Mouse (Mus musculus) G1E (cell line): ENCODE results near the gene Epo. TPM values are rescaled to one million over a fixed set of nuclear protein-coding genes. Genes with fewer than 3 reads are reported as not detected.

Experiments
- ATAC-seq: 2 replicates; pipeline ENCODE4 v1.8.0; 2016; ENCODE audit warnings: mild to moderate bottlenecking; ENCODE audit not compliant: insufficient number of reproducible peaks, poor library complexity, low FRiP score, severe bottlenecking; ENCODE audit errors: extremely low read depth
- DNase-seq: peaks from one replicate; pipeline ENCODE4 v3.0.0; 2012; ENCODE audit warnings: low spot score
- H3K27me3 ChIP-seq: 2 replicates; pipeline ENCODE4 v1.6.1; 2012; ENCODE audit warnings: mild to moderate bottlenecking, low read length, inconsistent platforms; ENCODE audit not compliant: insufficient read depth
- H3K36me3 ChIP-seq: replicated peaks from 2 replicates; pipeline ENCODE3; 2012; ENCODE audit warnings: mild to moderate bottlenecking, inconsistent platforms
- H3K4me1 ChIP-seq: 2 replicates; pipeline ENCODE4 v1.6.1; 2012; ENCODE audit warnings: low read depth, low read length, inconsistent platforms, mixed read lengths; ENCODE audit not compliant: insufficient read depth
- H3K4me3 ChIP-seq: 2 replicates; pipeline ENCODE4 v1.5.1; 2012; ENCODE audit warnings: low read depth, mild to moderate bottlenecking, inconsistent platforms, low read length, moderate library complexity, mixed read lengths
- H3K9me3 ChIP-seq: replicated peaks from 2 replicates; pipeline ENCODE4 v1.6.1; 2012; ENCODE audit warnings: inconsistent platforms
- CTCF ChIP-seq: IDR thresholded peaks from 2 replicates; pipeline ENCODE4 v1.5.1; 2012; ENCODE audit warnings: low read depth, low read length, inconsistent platforms, mixed read lengths
- GATA1 ChIP-seq: IDR thresholded peaks from 2 replicates; pipeline ENCODE4 v1.6.1; 2012; ENCODE audit warnings: borderline replicate concordance, low read length, inconsistent platforms, mixed read lengths
- GATA2 ChIP-seq: IDR thresholded peaks from 2 replicates; pipeline ENCODE4 v1.6.1; 2012; ENCODE audit warnings: low read depth, low read length, inconsistent platforms, borderline replicate concordance
- POLR2AphosphoS5 ChIP-seq: IDR thresholded peaks from 2 replicates; pipeline ENCODE4 v1.6.1; 2012; ENCODE audit warnings: low read depth, low read length, inconsistent platforms; ENCODE audit not compliant: insufficient replicate concordance
- TAL1 ChIP-seq: conservative IDR thresholded peaks from 2 replicates; pipeline ENCODE4 v1.6.1; 2012; ENCODE audit warnings: low read depth, low read length, inconsistent platforms, mixed read lengths
- polyA plus RNA-seq: library from polyadenylated mRNA; stranded (reverse); fragments of >175 nt; gene quantifications from 2 replicates; pipeline ENCODE4 v1.2.3, GENCODE M21; 2012
- total RNA-seq, 2 experiments: library from RNA; stranded (forward) in 1 of 2; stranded (reverse) in 1 of 2; fragments of 200-1000 nt in 1 of 2; fragments of >200 nt in 1 of 2; fragmentation: Nextera tagmentation in 1 of 2; gene quantifications; 2 replicates each; pipeline ENCODE4 v1.2.3; 2014 to 2017

The Epo gene
- total RNA-seq (2014; fragmentation: Nextera tagmentation) = not detected in 2 replicates
- total RNA-seq (2017) = not detected in 2 replicates
- not detected in 2 replicates for polyA plus RNA-seq

DNA sequence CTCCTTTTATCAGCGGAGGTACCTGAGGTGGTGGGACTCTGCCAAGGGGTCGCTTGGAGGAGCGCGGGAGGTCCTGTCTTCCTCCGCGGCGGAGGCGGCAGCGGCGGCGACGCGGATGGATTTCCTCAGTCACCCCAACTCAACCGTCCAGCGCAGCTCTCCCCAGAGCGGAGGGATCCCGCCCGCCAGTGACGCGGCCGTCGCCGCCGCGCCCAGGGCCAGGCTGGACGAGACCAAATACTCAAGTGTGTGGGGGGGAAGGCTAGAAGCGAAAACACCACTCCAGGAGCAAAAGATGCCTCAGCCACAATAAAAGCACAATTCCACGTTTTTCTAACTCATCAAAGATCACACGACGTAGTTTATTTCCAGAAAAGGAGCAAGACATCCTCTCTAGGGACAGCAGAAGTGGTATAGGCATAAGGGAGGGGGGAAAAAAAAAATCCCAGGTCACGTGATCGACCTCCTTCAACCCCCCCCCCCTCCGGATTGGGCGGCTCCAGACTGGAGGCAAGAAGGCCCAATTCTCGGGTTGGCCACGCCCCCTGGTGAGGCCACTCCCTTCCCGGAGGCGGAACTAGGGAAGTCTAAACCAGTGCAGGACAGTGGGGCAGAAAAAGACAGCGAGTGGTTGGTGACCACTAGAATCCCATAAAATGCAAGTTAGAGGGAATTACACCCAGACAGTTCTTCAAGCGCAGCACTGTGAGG lies at the start of gene Epo, which contains the start of gene Gnb2:
Gene Epo (minus strand): TSS at position 126 of the 711 bp plus-strand sequence.
Gene Gnb2 (minus strand): TSS at position 394 of the 711 bp plus-strand sequence.
- DNase-seq (peak; percentile 91), ATAC-seq (peak; percentile 83)
- H3K4me1 ChIP-seq = peaks cover 76% of the 10 kb centered on the region
- H3K36me3 ChIP-seq = peaks cover 32% of the 10 kb centered on the region
- H3K4me3 ChIP-seq = peak within 1 kb of the TSS; percentile 77
- no peaks in the 10 kb centered on the region for H3K9me3 ChIP-seq
- TF ChIP-seq CTCF (no peak), GATA1 (no peak), POLR2AphosphoS5 (no peak), TAL1 (no peak), GATA2 (no peak)
- peaks cover 18% of the 10 kb centered on the region; the same call in 1 of the 2 replicates for H3K27me3 ChIP-seq

DNA sequence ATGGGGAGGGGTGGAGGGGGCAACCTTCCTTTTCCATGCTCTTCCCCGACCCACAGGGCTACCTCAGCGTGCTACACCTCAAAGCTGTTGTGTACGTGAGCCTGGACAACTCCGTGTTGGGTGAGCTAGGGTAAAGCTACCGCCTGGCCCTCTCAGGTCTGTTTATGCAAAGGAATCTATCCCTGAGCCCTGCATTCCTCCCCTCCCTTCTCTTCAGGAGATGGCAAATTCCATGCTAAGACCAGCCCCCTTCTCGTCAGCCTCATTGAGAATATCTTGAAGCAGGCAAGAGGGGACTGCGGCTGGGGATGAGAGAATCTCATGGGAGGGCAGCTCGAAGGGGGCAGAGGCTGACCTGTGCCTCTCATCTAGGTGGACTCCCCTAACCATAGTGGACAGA lies 49.7 kb upstream of the Epo start:
- peaks cover 97% of the 10 kb centered on the region for H3K36me3 ChIP-seq

DNA sequence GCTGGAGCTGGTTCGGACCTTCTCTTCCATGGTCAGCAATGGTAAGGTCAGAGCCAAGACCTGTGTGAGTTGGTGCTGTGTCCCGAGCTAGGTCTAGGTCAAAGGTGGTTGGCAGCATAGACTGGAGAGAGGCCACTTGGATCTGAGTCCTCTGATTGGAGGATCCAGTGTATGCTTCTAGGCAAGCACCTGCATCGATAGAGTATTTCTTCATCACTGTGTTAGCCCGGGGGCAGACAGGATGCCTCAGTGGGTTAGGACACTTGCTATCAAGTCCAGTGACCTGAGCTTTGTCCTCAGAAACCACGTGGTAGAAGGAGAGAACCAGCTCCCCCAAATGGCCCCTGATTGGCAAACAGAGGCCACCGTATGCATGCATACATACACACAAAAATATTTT lies 47.2 kb upstream of the Epo start:
- Histone ChIP-seq H3K4me1 (peaks cover 51% of the 10 kb centered on the region), H3K36me3 (peaks cover 90% of the 10 kb centered on the region), H3K9me3 (peaks cover 2% of the 10 kb centered on the region; the same call in 1 of the 2 replicates), H3K27me3 (no peaks in the 10 kb centered on the region), H3K4me3 (no peak overlapping the region)
- no peak for DNase-seq
- no peak for ATAC-seq
- TF ChIP-seq TAL1 (no peak), CTCF (no peak), POLR2AphosphoS5 (no peak), GATA1 (no peak), GATA2 (no peak)

More for the DNA sequence above, 49.7 kb upstream of the Epo start:
- ATAC-seq (no peak), DNase-seq (no peak)
- H3K9me3 ChIP-seq = peaks cover 18% of the 10 kb centered on the region
- no peak for TF ChIP-seq CTCF
- TF ChIP-seq GATA1 = no peak
- no peak for TF ChIP-seq GATA2
- TF ChIP-seq POLR2AphosphoS5 = no peak
- TF ChIP-seq TAL1 = no peak
- H3K4me1 ChIP-seq = peaks cover 38% of the 10 kb centered on the region
- peaks cover 2% of the 10 kb centered on the region; the same call in 1 of the 2 replicates for H3K27me3 ChIP-seq
- H3K4me3 ChIP-seq = no peak overlapping the region

DNA sequence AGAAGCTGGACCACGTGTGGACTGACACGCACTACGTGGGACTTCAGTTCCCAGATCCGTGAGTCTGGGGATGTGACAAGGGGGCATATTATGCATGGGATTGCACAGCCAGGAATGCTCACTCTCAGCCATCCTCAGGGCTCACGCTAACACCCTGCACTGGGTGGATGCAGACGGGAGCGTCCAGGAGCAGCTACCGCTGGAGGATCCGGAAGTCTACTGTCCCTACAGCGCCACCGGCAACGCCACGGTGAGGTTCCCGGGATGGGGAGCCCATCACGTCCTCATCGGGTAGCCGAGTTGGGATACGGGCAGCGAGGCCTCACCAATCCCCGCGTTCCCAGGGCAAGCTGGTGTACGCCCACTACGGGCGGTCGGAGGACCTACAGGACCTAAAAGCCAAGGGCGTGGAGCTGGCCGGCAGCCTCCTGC lies 41.4 kb upstream of the Epo start:
- H3K36me3 ChIP-seq = peaks cover 69% of the 10 kb centered on the region
- no peak for DNase-seq
- H3K4me1 ChIP-seq = peaks cover 80% of the 10 kb centered on the region
- TF ChIP-seq GATA1 (no peak), TAL1 (no peak), CTCF (no peak), POLR2AphosphoS5 (no peak), GATA2 (no peak)
- ATAC-seq = no peak
- peak overlapping the region; percentile 62; the same call in 1 of the 2 replicates for H3K4me3 ChIP-seq
- H3K9me3 ChIP-seq = no peaks in the 10 kb centered on the region
- no peaks in the 10 kb centered on the region for H3K27me3 ChIP-seq

DNA sequence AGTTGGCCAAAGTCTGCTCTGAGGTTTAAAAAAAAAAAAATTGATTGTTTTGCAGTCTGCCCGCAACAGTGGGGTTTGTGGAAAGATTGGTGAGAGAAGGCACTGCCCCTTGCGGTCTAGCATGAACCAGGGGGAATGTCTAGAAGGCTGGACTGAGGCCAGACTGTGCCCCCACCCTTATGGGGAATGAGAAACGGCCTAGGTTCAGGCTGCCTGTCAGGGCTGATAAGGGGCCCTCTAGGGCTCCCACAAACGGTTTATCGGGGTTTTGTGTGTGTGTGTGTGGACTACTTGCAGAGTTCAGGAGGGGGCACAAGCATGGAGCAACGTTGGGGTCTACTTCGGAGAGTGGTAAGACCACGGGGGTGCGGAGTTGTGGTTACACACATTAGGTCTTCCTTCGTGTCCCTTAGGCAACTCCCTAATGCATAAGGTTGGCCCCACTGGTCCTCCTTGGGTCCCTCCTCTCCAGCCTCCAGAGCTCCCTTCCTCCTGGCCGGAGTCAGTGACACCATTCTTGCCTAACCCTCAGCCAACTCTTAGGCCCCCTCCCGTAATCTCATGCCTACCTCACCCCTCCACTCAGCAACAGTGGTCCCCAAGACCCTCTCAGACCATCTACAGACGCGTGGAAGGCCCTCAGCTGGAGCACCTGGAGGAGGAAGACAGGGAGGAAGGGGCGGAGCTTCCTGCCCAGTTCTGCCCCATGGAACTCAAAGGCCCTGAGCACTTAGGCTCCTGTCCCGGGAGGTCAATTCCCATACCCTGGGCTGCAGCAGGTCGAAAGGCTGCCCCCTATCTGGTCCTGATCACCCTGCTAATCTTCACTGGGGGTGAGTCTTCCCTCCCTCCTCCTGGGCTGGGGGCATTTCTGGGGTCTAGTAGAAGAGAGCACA lies 37.9 kb upstream of the Epo start:
- Histone ChIP-seq H3K36me3 (peaks cover 37% of the 10 kb centered on the region), H3K9me3 (peaks cover 5% of the 10 kb centered on the region), H3K4me1 (peaks cover 71% of the 10 kb centered on the region), H3K4me3 (peak overlapping the region; percentile 82), H3K27me3 (no peaks in the 10 kb centered on the region)
- peak; percentile 86 for ATAC-seq
- DNase-seq = peak; percentile 86
- TF ChIP-seq POLR2AphosphoS5 (no peak), TAL1 (peak; percentile 87), GATA2 (no peak), GATA1 (no peak), CTCF (no peak)

DNA sequence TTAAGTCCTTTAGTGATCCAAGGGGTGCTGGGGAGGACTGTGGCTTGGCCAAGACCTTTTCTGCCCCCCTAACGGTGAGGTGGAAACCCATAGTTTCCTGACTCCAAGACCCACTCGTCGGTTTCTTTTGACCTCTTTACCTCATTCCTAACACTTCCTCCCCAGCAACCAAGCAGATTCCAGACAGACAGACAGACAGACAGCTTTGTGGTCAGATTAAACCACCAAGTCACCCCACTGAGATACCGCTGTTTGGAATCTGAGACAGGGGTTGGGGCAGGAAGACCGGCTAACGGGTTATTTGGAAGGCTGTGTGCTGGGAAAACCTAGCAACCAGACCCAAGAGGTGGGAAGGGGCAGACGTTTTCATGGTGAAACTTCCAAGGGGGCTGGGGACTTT lies 37.1 kb upstream of the Epo start:
- DNase-seq (peak; percentile 38), ATAC-seq (no peak)
- Histone ChIP-seq H3K4me3 (peak overlapping the region; percentile 82), H3K27me3 (0 out of 2 replicates have a peak, but pooled peaks cover 3% of the 10 kb centered on the region), H3K4me1 (peaks cover 68% of the 10 kb centered on the region), H3K36me3 (peaks cover 33% of the 10 kb centered on the region), H3K9me3 (peaks cover 5% of the 10 kb centered on the region)
- no peak for TF ChIP-seq CTCF
- TF ChIP-seq GATA1 = no peak
- TF ChIP-seq POLR2AphosphoS5 = no peak
- TF ChIP-seq GATA2 = no peak
- no peak for TF ChIP-seq TAL1
